In the genomic region with DNA sequence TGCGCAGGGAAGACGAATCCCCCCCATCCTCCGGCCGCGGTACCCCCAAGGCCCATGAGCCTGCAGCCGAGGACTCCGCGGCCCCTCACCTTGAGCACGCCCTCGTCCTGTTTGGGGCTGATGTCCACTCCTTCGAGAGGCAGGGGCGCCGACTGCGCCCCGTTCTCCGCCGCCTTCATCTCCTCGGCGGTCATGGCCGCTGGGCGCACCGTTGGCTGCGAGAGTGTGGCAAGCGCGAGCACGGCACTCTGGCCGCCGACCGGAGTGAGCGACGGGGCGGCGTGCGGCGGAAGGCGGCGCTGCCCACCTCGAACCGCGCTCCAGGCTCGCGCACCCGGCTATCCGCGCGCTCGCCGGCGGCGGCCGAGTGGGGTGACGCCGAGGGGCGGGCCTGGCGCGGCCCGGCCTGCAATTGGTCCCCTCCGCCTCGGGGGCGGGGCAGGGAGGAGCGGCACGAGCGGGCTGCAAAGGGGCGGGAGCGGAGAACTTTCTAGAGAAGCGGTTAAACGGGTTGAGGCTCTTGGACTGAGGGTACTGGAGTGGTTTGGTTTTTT, we compare ENCODE assay signal across 8 mouse cellular contexts. TPM values are rescaled to one million over a fixed set of nuclear protein-coding genes. Genes with fewer than 3 reads are reported as not detected.
DNase-seq lines count a peak whose midpoint lies in the region; ATAC-seq and TF ChIP-seq lines count a peak whose summit lies in the region.

A gene (minus strand): TSS at position 361 of the 554 bp plus-strand sequence.

- peak; percentile 92 for ATAC-seq in embryonic facial prominence, embryonic 12.5 days (ENCODE audit: insufficient number of reproducible peaks, insufficient read depth, low FRiP score, low TSS enrichment)
- ATAC-seq in limb, embryonic 14.5 days (ENCODE audit: low FRiP score, low read depth), result peak; percentile 95
- ATAC-seq in midbrain, postnatal 0 days (ENCODE audit: low FRiP score), result peak; percentile 93

- peak within 1 kb of the TSS; percentile 90 for H3K9ac ChIP-seq in embryonic facial prominence, embryonic 12.5 days
- peak within 1 kb of the TSS; percentile 94 for H3K9ac ChIP-seq in limb, embryonic 14.5 days (ENCODE audit: low read depth, low read length, severe bottlenecking)
- peak within 1 kb of the TSS; percentile 99 for H3K9ac ChIP-seq in midbrain, postnatal 0 days (replicated peaks; ENCODE audit: low read length, poor library complexity, severe bottlenecking)

- no peak for TF ChIP-seq CTCF in kidney, adult 2 months (conservative IDR thresholded peaks at IDR 0.05; ENCODE audit: insufficient read depth, insufficient read length, low read depth, low read length)
- TF ChIP-seq CTCF in midbrain, postnatal 0 days (IDR thresholded peaks at IDR 0.05), result peak; percentile 44

- under 1% methylated on average over 63 of the region's 67 CpGs for WGBS in embryonic facial prominence, embryonic 12.5 days
- 2% methylated on average over 67 of the region's 67 CpGs for WGBS in kidney, adult 2 months
- under 1% methylated on average over 46 of the region's 67 CpGs for WGBS in limb, embryonic 14.5 days
- WGBS in midbrain, postnatal 0 days, result under 1% methylated on average over 62 of the region's 67 CpGs

- H3K4me3 ChIP-seq in embryonic facial prominence, embryonic 12.5 days, result peak within 1 kb of the TSS; percentile 97
- peak within 1 kb of the TSS; percentile 94 for H3K4me3 ChIP-seq in kidney, adult 2 months (ENCODE audit: insufficient read depth, low read depth, low read length)
- H3K4me3 ChIP-seq in limb, embryonic 14.5 days (replicated peaks; ENCODE audit: low read length), result peak within 1 kb of the TSS; percentile 96
- H3K4me3 ChIP-seq in midbrain, postnatal 0 days (ENCODE audit: low read depth, low read length), result peak within 1 kb of the TSS; percentile 98

- DNase-seq in 3134 (ENCODE audit: extremely low read depth, insufficient read length, low spot score), result peak; percentile 95
- peak; percentile 96 for DNase-seq in adrenal gland, postnatal 25 days
- peak; percentile 95 to 97 for DNase-seq in heart, adult 18-20 months
- peak; percentile 97 for DNase-seq in kidney, adult 2 months
- peak; percentile 92 for DNase-seq in limb, embryonic 14.5 days (ENCODE audit: low spot score)
- DNase-seq in midbrain, postnatal 0 days (ENCODE audit: low spot score), result peak; percentile 95
- peak; percentile 86 to 91 for DNase-seq in spleen, postnatal 14 days (ENCODE audit: low spot score in 2 of 2)

- H3K4me2 ChIP-seq in embryonic facial prominence, embryonic 12.5 days (replicated peaks), result peak within 1 kb of the TSS; percentile 77
- H3K4me2 ChIP-seq in limb, embryonic 14.5 days (replicated peaks; ENCODE audit: low read depth, low read length, severe bottlenecking), result peak within 1 kb of the TSS; percentile 81
- H3K4me2 ChIP-seq in midbrain, postnatal 0 days (ENCODE audit: low read depth, low read length, poor library complexity, severe bottlenecking), result peak within 1 kb of the TSS; percentile 66

- peak; percentile 79 for TF ChIP-seq POLR2A in kidney, adult 2 months (IDR thresholded peaks at IDR 0.05; ENCODE audit: low read depth, low read length)
- TF ChIP-seq POLR2A in limb, embryonic 14.5 days (IDR thresholded peaks at IDR 0.05; ENCODE audit: borderline replicate concordance, extremely low read depth, insufficient read depth, insufficient read length), result peak; percentile 90

- peak within 1 kb of the TSS; percentile 93 for H3K27ac ChIP-seq in embryonic facial prominence, embryonic 12.5 days
- H3K27ac ChIP-seq in kidney, adult 2 months (ENCODE audit: insufficient read depth, low read depth, low read length), result peak within 1 kb of the TSS; percentile 91
- H3K27ac ChIP-seq in limb, embryonic 14.5 days (replicated peaks; ENCODE audit: low read depth, low read length), result peak within 1 kb of the TSS; percentile 92
- peak within 1 kb of the TSS; percentile 94 for H3K27ac ChIP-seq in midbrain, postnatal 0 days (ENCODE audit: low read depth, low read length)

- H3K27me3 ChIP-seq in embryonic facial prominence, embryonic 12.5 days, result no peaks in the 10 kb centered on the region
- H3K27me3 ChIP-seq in kidney, adult 2 months (replicated peaks; ENCODE audit: control insufficient read depth, insufficient read depth, low read length), result no peaks in the 10 kb centered on the region
- H3K27me3 ChIP-seq in limb, embryonic 14.5 days (ENCODE audit: control insufficient read depth, insufficient read depth, low read length), result no peaks in the 10 kb centered on the region
- no peaks in the 10 kb centered on the region for H3K27me3 ChIP-seq in midbrain, postnatal 0 days (ENCODE audit: insufficient read depth, low read length)

- H3K9me3 ChIP-seq in embryonic facial prominence, embryonic 12.5 days, result no peaks in the 10 kb centered on the region
- H3K9me3 ChIP-seq in limb, embryonic 14.5 days (ENCODE audit: control insufficient read depth, low read length), result no peaks in the 10 kb centered on the region
- no peaks in the 10 kb centered on the region for H3K9me3 ChIP-seq in midbrain, postnatal 0 days (ENCODE audit: low read length)

- peaks cover 16% of the 10 kb centered on the region for H3K4me1 ChIP-seq in embryonic facial prominence, embryonic 12.5 days
- peaks cover 6% of the 10 kb centered on the region for H3K4me1 ChIP-seq in kidney, adult 2 months (ENCODE audit: control insufficient read depth, insufficient read depth, low read length)
- peaks cover 15% of the 10 kb centered on the region for H3K4me1 ChIP-seq in limb, embryonic 14.5 days (ENCODE audit: control insufficient read depth, insufficient read depth, low read length)
- peaks cover 5% of the 10 kb centered on the region; the same call in 1 of the 2 replicates for H3K4me1 ChIP-seq in midbrain, postnatal 0 days (ENCODE audit: insufficient read depth, low read length)

- peaks cover 30% of the 10 kb centered on the region for H3K36me3 ChIP-seq in embryonic facial prominence, embryonic 12.5 days
- H3K36me3 ChIP-seq in kidney, adult 2 months (ENCODE audit: control insufficient read depth, insufficient read depth, low read length), result peaks cover 5% of the 10 kb centered on the region; the same call in 1 of the 2 replicates
- H3K36me3 ChIP-seq in limb, embryonic 14.5 days (ENCODE audit: control insufficient read depth, insufficient read depth, low read length), result peaks cover 36% of the 10 kb centered on the region
- H3K36me3 ChIP-seq in midbrain, postnatal 0 days (ENCODE audit: insufficient read depth, low read length), result peaks cover 25% of the 10 kb centered on the region

RNA-seq across cellular contexts. Expression of the gene that starts here (rescaled TPM):
- 205 and 245 TPM in 2 replicates for total RNA-seq in adrenal gland, postnatal 25 days (2021)
- 502 TPM in 2 replicates for polyA plus RNA-seq in embryonic facial prominence, embryonic 12.5 days (2016; fragmentation: Nextera tagmentation; extraction: Ambion mirVana)
- 100 to 1,000 TPM; 352 to 419 TPM for total RNA-seq in heart, adult 18-20 months (2021)
- 163 and 166 TPM in 2 replicates for polyA plus RNA-seq in kidney, adult 2 months (2012; rRNA removed)
- polyA plus RNA-seq in limb, embryonic 14.5 days (2012; rRNA removed), result 187 and 227 TPM in 2 replicates
- polyA plus RNA-seq in limb, embryonic 14.5 days (2014; fragmentation: Nextera tagmentation; extraction: Ambion mirVana), result 297 and 306 TPM in 2 replicates
- 164 and 180 TPM in 2 replicates for total RNA-seq in midbrain, postnatal 0 days (2014; rRNA removed)
- polyA plus RNA-seq in midbrain, postnatal 0 days (2015; fragmentation: Nextera tagmentation; extraction: Ambion mirVana), result 245 and 253 TPM in 2 replicates

Comparison
In these comparisons a context has a peak if more than half of its experiments do, and no peak if none do; other contexts are left out.
1. Peak in every context shown above with its lines: DNase-seq, ATAC-seq, H3K4me3 ChIP-seq and H3K27ac ChIP-seq.